Mouse (Mus musculus) embryonic stem cell, embryonic (primary cell): ENCODE data around the gene Mrpl42.

Experiments used
- CTCF ChIA-PET, 4 experiments: fragments of 300-600 bp in 2 of 4; fragments of 350-600 bp in 2 of 4; sonication (Branson Sonifier 250); formaldehyde crosslinking; loops; one replicate each; lab custom pipeline; 2022; ENCODE audit warnings: inconsistent platforms in 2 of 4; lab: Charles Lee
- POLR2A ChIA-PET, 4 experiments: fragments of 300-600 bp in 2 of 4; fragments of 350-600 bp in 2 of 4; sonication (Branson Sonifier 250); formaldehyde crosslinking; loops; one replicate each; lab custom pipeline; 2022; ENCODE audit warnings: antibody characterized with exemption in 4 of 4, inconsistent platforms in 1 of 4; lab: Charles Lee

Mrpl42 gene

DNA sequence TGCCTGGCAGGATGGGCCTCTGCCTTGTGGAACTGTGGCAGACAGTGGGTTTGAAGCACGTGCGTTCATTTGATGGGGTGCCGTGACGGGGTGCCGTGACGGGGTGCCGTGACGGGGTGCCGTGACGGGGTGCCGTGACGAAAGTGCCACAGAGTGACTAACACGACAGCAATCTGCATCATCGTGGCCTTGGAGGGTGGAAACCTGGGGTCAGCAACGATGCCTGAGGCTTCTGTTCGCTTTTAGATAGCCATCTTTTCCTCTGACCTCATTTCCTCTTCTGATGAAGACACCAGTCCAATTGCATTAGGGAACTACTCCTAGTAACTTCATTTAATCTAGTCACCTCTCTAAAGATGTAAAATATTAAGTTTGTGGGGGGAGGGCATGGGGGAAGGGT lies 53.8 kb downstream of the Mrpl42 start:
- ChIA-PET CTCF (interaction anchor here in 1 of 4 experiments (0.7 to 0.8 kb wide), 2 partner anchors 16 to 144 kb away, joined by 4 read pairs; no protein-coding TSS in a partner anchor), POLR2A (interaction anchor here in 1 of 4 experiments (0.6 kb wide), 1 partner anchor 45 kb away, joined by 4 read pairs; no protein-coding TSS in a partner anchor)

DNA sequence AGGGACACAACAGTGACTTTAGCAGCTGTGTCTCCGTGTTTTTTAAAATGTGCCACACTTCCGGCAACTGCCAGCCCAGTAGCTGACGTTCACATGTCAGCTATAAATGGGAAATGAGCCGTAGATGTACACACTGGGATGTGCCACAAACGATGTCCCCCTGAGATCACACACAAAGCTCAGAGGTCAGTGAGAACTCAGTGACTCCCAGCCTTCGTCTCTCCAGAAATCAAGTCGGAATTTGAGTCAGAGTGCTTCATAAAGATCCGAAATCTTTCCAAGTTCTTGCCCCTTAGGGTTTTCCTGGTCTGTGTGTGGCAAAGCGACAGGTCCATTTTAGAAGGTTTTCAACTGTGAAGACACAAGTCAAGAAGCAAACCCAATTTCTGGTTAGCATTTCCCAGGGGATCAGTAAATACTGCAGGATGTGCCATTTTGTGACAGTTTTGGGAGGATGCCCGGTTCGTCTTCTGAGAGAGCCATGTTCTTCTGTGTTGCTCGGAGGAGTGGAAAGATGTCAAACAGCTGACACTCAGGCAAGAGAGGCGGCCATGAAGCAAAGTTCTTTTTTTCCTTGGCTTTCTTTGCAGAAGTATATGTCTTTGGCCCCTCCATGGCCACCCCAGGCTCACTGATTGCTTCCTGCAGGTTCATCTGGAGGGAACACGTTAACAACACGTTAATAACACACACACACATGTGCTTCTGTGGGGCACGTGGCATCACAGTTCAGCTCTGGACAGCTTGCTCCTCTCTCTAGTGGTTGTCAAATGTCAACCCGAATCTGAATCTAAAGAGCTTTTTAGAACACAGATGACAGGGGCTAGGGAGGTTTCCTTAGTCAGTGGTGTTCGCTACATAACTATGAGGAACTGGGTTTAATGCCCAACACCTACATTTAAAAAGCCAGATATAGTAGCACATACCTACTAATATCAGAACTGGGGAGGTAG lies 56.4 kb downstream of the Mrpl42 start:
- ChIA-PET CTCF (interaction anchor here in 2 of 4 experiments (0.5 to 0.6 kb wide), 2 partner anchors 77 to 1868 kb away, joined by 3 to 4 read pairs; no protein-coding TSS in a partner anchor), POLR2A (interaction anchor here in 3 of 4 experiments (0.8 to 3.0 kb wide), 7 partner anchors 8 to 16 kb away, joined by 3 to 12 read pairs (median 7); no protein-coding TSS in a partner anchor)

DNA sequence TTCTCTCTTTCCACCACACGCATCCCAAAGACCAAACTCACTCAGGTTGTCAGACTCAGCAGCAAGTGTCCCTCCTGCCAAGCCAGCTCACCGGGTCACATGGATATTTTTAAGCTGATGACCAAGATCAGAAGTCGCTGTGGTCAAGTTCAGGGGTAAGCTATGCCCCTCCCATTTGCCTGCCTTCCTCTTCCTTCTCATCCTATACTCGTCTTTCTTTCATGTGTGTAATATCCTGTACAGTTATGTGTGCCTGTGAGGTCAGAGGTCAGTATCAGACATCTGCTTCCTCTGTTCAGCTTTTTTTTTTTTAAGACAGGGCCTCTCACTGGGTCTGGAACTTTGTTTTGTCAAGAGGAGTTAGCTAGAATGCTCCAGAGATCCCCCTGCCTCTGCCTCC lies 59.4 kb downstream of the Mrpl42 start:
- ChIA-PET POLR2A (interaction anchor here in 3 of 4 experiments (0.8 to 3.0 kb wide), 10 partner anchors 10 to 25 kb away, joined by 3 to 15 read pairs (median 6); partner anchors contain the start of gene Socs2 (in 1 of the 3)), CTCF (interaction anchor here in 1 of 4 experiments (0.6 kb wide), 1 partner anchor 1630 kb away, joined by 5 read pairs; no protein-coding TSS in a partner anchor)

DNA sequence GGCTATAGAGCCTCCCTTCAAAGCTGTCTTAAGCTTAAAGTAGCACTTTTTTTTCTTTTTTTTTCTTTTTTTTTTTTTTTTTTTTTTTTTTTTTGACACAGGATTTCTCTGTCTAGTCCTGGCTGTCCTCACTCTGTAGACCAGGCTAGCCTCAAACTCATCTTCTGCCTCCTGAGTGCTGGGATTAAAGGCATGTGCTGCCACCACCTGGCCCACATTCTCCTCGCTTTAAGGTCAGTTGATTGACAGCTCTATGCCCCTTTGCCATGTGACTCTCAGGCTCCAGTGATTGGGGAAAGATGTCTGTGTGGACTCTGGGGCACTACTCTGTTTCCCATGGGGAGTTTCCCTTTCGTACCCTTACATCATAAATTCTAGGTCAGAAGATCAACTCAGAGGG lies 61.2 kb downstream of the Mrpl42 start:
- CTCF ChIA-PET = interaction anchor here (0.6 to 1.3 kb wide), 15 partner anchors 16 to 674 kb away, joined by 3 to 19 read pairs (median 4); no protein-coding TSS in a partner anchor
- POLR2A ChIA-PET = interaction anchor here (0.5 to 2.3 kb wide), 11 partner anchors 12 to 322 kb away, joined by 3 to 14 read pairs (median 4); partner anchors contain the start of gene Socs2 (in 1 of the 4)

DNA sequence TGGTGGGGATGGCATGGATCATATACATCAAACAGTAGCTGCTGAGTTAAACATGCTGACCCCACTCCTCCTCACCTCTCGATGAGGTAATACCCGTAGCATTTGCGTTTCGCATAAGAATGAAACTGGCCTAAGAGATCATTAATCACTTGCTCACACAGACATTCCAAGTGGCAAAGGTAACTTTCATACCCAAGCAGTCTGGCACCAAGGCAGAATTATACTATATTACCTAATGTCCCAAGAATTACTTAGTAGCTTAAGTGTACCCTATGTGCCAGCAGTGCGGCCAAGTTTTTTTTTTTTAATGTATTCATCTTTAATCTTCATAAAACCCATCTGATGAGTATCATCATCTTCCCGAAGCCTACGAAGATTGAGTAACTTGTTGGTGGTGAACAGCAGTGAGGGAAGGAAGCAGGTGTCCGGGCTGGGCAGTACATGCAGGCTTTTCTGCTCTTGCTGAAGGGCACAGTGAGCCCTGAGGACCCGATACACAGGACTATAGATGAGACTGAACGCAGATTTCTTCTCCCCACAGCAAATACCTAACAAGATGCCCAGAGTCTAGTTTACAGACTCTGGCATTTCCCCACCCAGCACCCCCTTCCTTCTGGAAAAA lies 61.9 kb downstream of the Mrpl42 start:
- ChIA-PET POLR2A (interaction anchor here (0.5 to 2.5 kb wide), 13 partner anchors 13 to 276 kb away, joined by 3 to 14 read pairs (median 4); partner anchors contain the start of gene Socs2 (in 1 of the 4)), CTCF (interaction anchor here (0.6 to 1.3 kb wide), 14 partner anchors 17 to 675 kb away, joined by 3 to 19 read pairs (median 4); no protein-coding TSS in a partner anchor)

DNA sequence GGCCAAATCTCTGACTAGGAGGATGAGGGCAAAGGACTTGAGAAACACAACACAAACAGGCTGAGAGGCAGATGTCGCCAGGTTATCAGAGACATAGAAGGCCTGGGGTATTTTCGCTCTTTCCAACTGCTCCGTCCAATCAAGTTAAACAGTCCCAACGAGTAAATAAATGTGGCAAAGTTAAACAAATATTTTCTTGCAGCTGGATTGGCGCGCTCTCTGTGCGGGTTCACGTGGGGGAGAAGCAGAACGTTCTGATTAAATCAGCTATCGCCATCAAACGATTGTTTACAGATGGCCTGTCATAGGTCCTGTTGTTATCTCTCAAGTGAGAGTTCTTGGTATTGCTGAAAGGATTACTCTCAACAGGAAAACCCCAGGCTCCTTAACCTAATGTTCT lies 62.8 kb downstream of the Mrpl42 start:
- POLR2A ChIA-PET = interaction anchor here in 3 of 4 experiments (0.7 to 2.5 kb wide), 9 partner anchors 14 to 275 kb away, joined by 3 to 12 read pairs (median 3); partner anchors contain the start of gene Socs2 (in 1 of the 3)
- CTCF ChIA-PET = no interaction called here
